Mouse (Mus musculus): Measurements from ENCODE around the gene Lin28a. TPM values are rescaled to one million over a fixed set of nuclear protein-coding genes. Genes with fewer than 3 reads are reported as not detected.

Lin28a gene
- polyA plus RNA-seq, 1 experiment = not detected

GRCm38 (mm10) chr4:134012858-134013528 lies 5.6 kb downstream of the Lin28a start:
- no peak for TF ChIP-seq CTCF (IDR thresholded peaks at IDR 0.05; ENCODE audit: insufficient read depth, low read depth, low read length)
- TF ChIP-seq POLR2A (IDR thresholded peaks at IDR 0.05; ENCODE audit: insufficient read depth, low read depth, low read length) = no peak
- H3K27ac ChIP-seq (ENCODE audit: insufficient read depth, low read depth, low read length) = no peak overlapping the region
- H3K4me3 ChIP-seq (ENCODE audit: insufficient read depth, low read depth, low read length) = no peak overlapping the region
- 67% methylated on average over 12 of the region's 12 CpGs for WGBS
- peaks cover 6% of the 10 kb centered on the region; the same call in 1 of the 2 replicates for H3K4me1 ChIP-seq (ENCODE audit: control insufficient read depth, insufficient read depth, low read length)

- Histone ChIP-seq H3K27ac (ENCODE audit: insufficient read depth, low read depth, low read length) (no peak overlapping the region), H3K4me1 (ENCODE audit: control insufficient read depth, insufficient read depth, low read length) (no peaks in the 10 kb centered on the region), H3K4me3 (ENCODE audit: insufficient read depth, low read depth, low read length) (no peak overlapping the region)
- no peak for TF ChIP-seq CTCF (IDR thresholded peaks at IDR 0.05; ENCODE audit: insufficient read depth, low read depth, low read length)
- TF ChIP-seq POLR2A (IDR thresholded peaks at IDR 0.05; ENCODE audit: insufficient read depth, low read depth, low read length) = no peak
- 22% methylated on average over 16 of the region's 16 CpGs for WGBS
These were observed 6.9 kb downstream of the Lin28a start for GRCm38 (mm10) chr4:134011450-134012414.

- no peak overlapping the region for H3K27ac ChIP-seq (ENCODE audit: insufficient read depth, low read depth, low read length)
- WGBS = 61% methylated on average over 6 of the region's 6 CpGs
- TF ChIP-seq POLR2A (IDR thresholded peaks at IDR 0.05; ENCODE audit: insufficient read depth, low read depth, low read length) = no peak
- no peak for TF ChIP-seq CTCF (IDR thresholded peaks at IDR 0.05; ENCODE audit: insufficient read depth, low read depth, low read length)
- H3K4me3 ChIP-seq (ENCODE audit: insufficient read depth, low read depth, low read length) = no peak overlapping the region
- H3K4me1 ChIP-seq (ENCODE audit: control insufficient read depth, insufficient read depth, low read length) = no peaks in the 10 kb centered on the region
These were observed 8.9 kb downstream of the Lin28a start for GRCm38 (mm10) chr4:134009709-134010108.

- no peaks in the 10 kb centered on the region for H3K4me1 ChIP-seq (ENCODE audit: control insufficient read depth, insufficient read depth, low read length)
- no peak overlapping the region for H3K4me3 ChIP-seq (ENCODE audit: insufficient read depth, low read depth, low read length)
- 93% methylated on average over 3 of the region's 3 CpGs for WGBS
- no peak for TF ChIP-seq CTCF (IDR thresholded peaks at IDR 0.05; ENCODE audit: insufficient read depth, low read depth, low read length)
- no peak for TF ChIP-seq POLR2A (IDR thresholded peaks at IDR 0.05; ENCODE audit: insufficient read depth, low read depth, low read length)
- H3K27ac ChIP-seq (ENCODE audit: insufficient read depth, low read depth, low read length) = no peak overlapping the region
These were observed 11.8 kb downstream of the Lin28a start for GRCm38 (mm10) chr4:134006845-134007244.

- no peak overlapping the region for H3K27ac ChIP-seq (ENCODE audit: insufficient read depth, low read depth, low read length)
- 64% methylated on average over 12 of the region's 12 CpGs for WGBS
- H3K4me3 ChIP-seq (ENCODE audit: insufficient read depth, low read depth, low read length) = no peak overlapping the region
- no peaks in the 10 kb centered on the region for H3K4me1 ChIP-seq (ENCODE audit: control insufficient read depth, insufficient read depth, low read length)
- TF ChIP-seq CTCF (IDR thresholded peaks at IDR 0.05; ENCODE audit: insufficient read depth, low read depth, low read length) (no peak), POLR2A (IDR thresholded peaks at IDR 0.05; ENCODE audit: insufficient read depth, low read depth, low read length) (no peak)
These were observed 12.9 kb downstream of the Lin28a start for GRCm38 (mm10) chr4:134005581-134006358.

- H3K4me3 ChIP-seq (ENCODE audit: insufficient read depth, low read depth, low read length) = no peak overlapping the region
- no peaks in the 10 kb centered on the region for H3K4me1 ChIP-seq (ENCODE audit: control insufficient read depth, insufficient read depth, low read length)
- 52% methylated on average over 5 of the region's 5 CpGs for WGBS
- no peak overlapping the region for H3K27ac ChIP-seq (ENCODE audit: insufficient read depth, low read depth, low read length)
- TF ChIP-seq CTCF (IDR thresholded peaks at IDR 0.05; ENCODE audit: insufficient read depth, low read depth, low read length) (no peak), POLR2A (IDR thresholded peaks at IDR 0.05; ENCODE audit: insufficient read depth, low read depth, low read length) (no peak)
These were observed 15.7 kb downstream of the Lin28a start for GRCm38 (mm10) chr4:134002903-134003302.

GRCm38 (mm10) chr4:134002246-134002645 lies 16.4 kb downstream of the Lin28a start:
- TF ChIP-seq CTCF (IDR thresholded peaks at IDR 0.05; ENCODE audit: insufficient read depth, low read depth, low read length) = no peak
- TF ChIP-seq POLR2A (IDR thresholded peaks at IDR 0.05; ENCODE audit: insufficient read depth, low read depth, low read length) = no peak

GRCm38 (mm10) chr4:134001710-134002109 lies 16.9 kb downstream of the Lin28a start:
- no peak for TF ChIP-seq CTCF (IDR thresholded peaks at IDR 0.05; ENCODE audit: insufficient read depth, low read depth, low read length)
- TF ChIP-seq POLR2A (IDR thresholded peaks at IDR 0.05; ENCODE audit: insufficient read depth, low read depth, low read length) = no peak
- Histone ChIP-seq H3K4me3 (ENCODE audit: insufficient read depth, low read depth, low read length) (no peak overlapping the region), H3K4me1 (ENCODE audit: control insufficient read depth, insufficient read depth, low read length) (no peaks in the 10 kb centered on the region), H3K27ac (ENCODE audit: insufficient read depth, low read depth, low read length) (no peak overlapping the region)
- WGBS = 78% methylated on average over 10 of the region's 10 CpGs

More at GRCm38 (mm10) chr4:134002246-134002645, 16.4 kb downstream of the Lin28a start:
- Histone ChIP-seq H3K27ac (ENCODE audit: insufficient read depth, low read depth, low read length) (no peak overlapping the region), H3K4me1 (ENCODE audit: control insufficient read depth, insufficient read depth, low read length) (no peaks in the 10 kb centered on the region), H3K4me3 (ENCODE audit: insufficient read depth, low read depth, low read length) (no peak overlapping the region)
- WGBS = 28% methylated on average over 4 of the region's 4 CpGs
